Mouse (Mus musculus) CH12.LX (cell line): Measurements from ENCODE around the gene Adam15. TPM values are rescaled to one million over a fixed set of nuclear protein-coding genes. Genes with fewer than 3 reads are reported as not detected.

Source experiments
- DNase-seq: peaks from one replicate; pipeline ENCODE4 v3.0.0-alpha.2; 2013; ENCODE audit errors: extremely low read depth
- H3K27ac ChIP-seq: 2 replicates; pipeline ENCODE4 v1.5.1; 2012; ENCODE audit warnings: low read depth, mild to moderate bottlenecking, control low read depth, moderate library complexity; ENCODE audit not compliant: insufficient read depth
- H3K27me3 ChIP-seq: replicated peaks from 2 replicates; pipeline ENCODE3; 2012; ENCODE audit warnings: inconsistent platforms
- H3K36me3 ChIP-seq, 2 experiments: replicated peaks in 1 of 2; 2 replicates each; pipeline versions ENCODE3 to v1.6.1; 2012; ENCODE audit warnings: inconsistent platforms in 1 of 2, low read length in 1 of 2, mild to moderate bottlenecking in 1 of 2, mixed read lengths in 1 of 2, moderate library complexity in 1 of 2; ENCODE audit not compliant: control insufficient read depth in 1 of 2, insufficient read depth in 1 of 2
- H3K4me1 ChIP-seq, 2 experiments: 2 replicates each; pipeline ENCODE4 v1.6.1; 2012; ENCODE audit warnings: inconsistent platforms in 1 of 2, moderate library complexity in 1 of 2; ENCODE audit not compliant: insufficient read depth in 2 of 2, control insufficient read depth in 1 of 2
- H3K4me2 ChIP-seq: 2 replicates; pipeline ENCODE4 v1.6.1; 2012; ENCODE audit warnings: low read depth, mild to moderate bottlenecking, control low read depth; ENCODE audit not compliant: poor library complexity, insufficient read depth, severe bottlenecking
- H3K4me3 ChIP-seq, 3 experiments: fragments of 150-350 bp in 1 of 3; sonication (generic) in 1 of 3; replicated peaks in 1 of 3; 2 replicates each; pipeline versions ENCODE3 to v1.5.1; 2011 to 2012; ENCODE audit warnings: low read depth in 2 of 3, low read length in 2 of 3, mild to moderate bottlenecking in 2 of 3, moderate library complexity in 2 of 3, control low read depth in 1 of 3, improper control_type of control experiment in 1 of 3, inconsistent platforms in 1 of 3, mixed read lengths in 1 of 3; ENCODE audit not compliant: poor library complexity in 1 of 3
- H3K79me2 ChIP-seq: replicated peaks from 2 replicates; pipeline ENCODE4 v1.6.1; 2012; ENCODE audit warnings: mild to moderate bottlenecking, moderate library complexity; ENCODE audit not compliant: control insufficient read depth, poor library complexity, insufficient read depth, severe bottlenecking; ENCODE audit errors: extremely low read depth
- H3K9ac ChIP-seq: 2 replicates; pipeline ENCODE4 v1.6.1; 2012; ENCODE audit warnings: low read depth, mild to moderate bottlenecking, control low read depth, moderate library complexity; ENCODE audit not compliant: insufficient read depth
- H3K9me3 ChIP-seq: replicated peaks from 2 replicates; pipeline ENCODE3; 2012; ENCODE audit warnings: low read length, inconsistent platforms, mixed read lengths
- BHLHE40 ChIP-seq: IDR thresholded peaks from 2 replicates; pipeline ENCODE4 v1.6.1; 2011; ENCODE audit warnings: mild to moderate bottlenecking, low read depth, low read length, improper control_type of control experiment
- CTCF ChIP-seq, 2 experiments: IDR thresholded peaks in 1 of 2; conservative IDR thresholded peaks in 1 of 2; 2 replicates each; pipeline ENCODE4 v1.5.1; 2011 to 2012; ENCODE audit warnings: low read depth in 2 of 2, low read length in 2 of 2, improper control_type of control experiment in 1 of 2, inconsistent platforms in 1 of 2, mild to moderate bottlenecking in 1 of 2, moderate library complexity in 1 of 2
- ELF1 ChIP-seq: IDR thresholded peaks from 2 replicates; pipeline ENCODE4 v1.6.1; 2014; ENCODE audit warnings: low read depth, mild to moderate bottlenecking, inconsistent platforms, low read length, improper control_type of control experiment
- EP300 ChIP-seq: IDR thresholded peaks from 2 replicates; pipeline ENCODE4 v1.6.1; 2011; ENCODE audit warnings: low read length, improper control_type of control experiment
- ETS1 ChIP-seq: conservative IDR thresholded peaks from 2 replicates; pipeline ENCODE4 v1.6.1; 2012; ENCODE audit warnings: low read depth, mild to moderate bottlenecking, inconsistent platforms, low read length, improper control_type of control experiment, moderate library complexity
- GABPA ChIP-seq: IDR thresholded peaks from 2 replicates; pipeline ENCODE4 v1.6.1; 2012; ENCODE audit warnings: low read depth, low read length, improper control_type of control experiment, inconsistent platforms; ENCODE audit not compliant: insufficient replicate concordance
- HCFC1 ChIP-seq: IDR thresholded peaks from 2 replicates; pipeline ENCODE4 v1.6.1; 2012; ENCODE audit warnings: low read depth, mild to moderate bottlenecking, inconsistent platforms, low read length, improper control_type of control experiment
- IRF4 ChIP-seq: IDR thresholded peaks from 2 replicates; pipeline ENCODE4 v1.6.1; 2014; ENCODE audit warnings: low read depth, mild to moderate bottlenecking, inconsistent platforms, low read length, improper control_type of control experiment
- JUN ChIP-seq: IDR thresholded peaks from 2 replicates; pipeline ENCODE4 v1.6.1; 2011; ENCODE audit warnings: low read depth, mild to moderate bottlenecking, low read length, improper control_type of control experiment, moderate library complexity; ENCODE audit not compliant: insufficient read depth
- JUND ChIP-seq: conservative IDR thresholded peaks from 2 replicates; pipeline ENCODE4 v1.6.1; 2011; ENCODE audit warnings: low read depth, low read length, improper control_type of control experiment
- KAT2A ChIP-seq: IDR thresholded peaks from 2 replicates; pipeline ENCODE4 v1.6.1; 2012; ENCODE audit warnings: low read length, improper control_type of control experiment, inconsistent platforms; ENCODE audit not compliant: insufficient replicate concordance
- MAFK ChIP-seq: IDR thresholded peaks from 2 replicates; pipeline ENCODE4 v1.6.1; 2011; ENCODE audit warnings: low read length, improper control_type of control experiment; ENCODE audit not compliant: insufficient replicate concordance
- MAZ ChIP-seq: IDR thresholded peaks from 2 replicates; pipeline ENCODE4 v1.6.1; 2012; ENCODE audit warnings: low read depth, mild to moderate bottlenecking, inconsistent platforms, low read length, improper control_type of control experiment, moderate library complexity
- MEF2A ChIP-seq: IDR thresholded peaks from 2 replicates; pipeline ENCODE4 v1.6.1; 2014; ENCODE audit warnings: low read depth, mild to moderate bottlenecking, inconsistent platforms, low read length, improper control_type of control experiment, borderline replicate concordance
- NELFE ChIP-seq: IDR thresholded peaks from 2 replicates; pipeline ENCODE4 v1.6.1; 2011; ENCODE audit warnings: low read depth, low read length, improper control_type of control experiment
- PAX5 ChIP-seq: IDR thresholded peaks from 2 replicates; pipeline ENCODE4 v1.6.1; 2012; ENCODE audit warnings: low read length, inconsistent platforms, mixed read lengths
- POLR2A ChIP-seq: IDR thresholded peaks from 2 replicates; pipeline ENCODE4 v1.6.1; 2011; ENCODE audit warnings: low read depth, mild to moderate bottlenecking, improper control_type of control experiment, low read length
- POLR2AphosphoS2 ChIP-seq: IDR thresholded peaks from 2 replicates; pipeline ENCODE4 v1.6.1; 2011; ENCODE audit warnings: low read depth, low read length, improper control_type of control experiment
- RAD21 ChIP-seq: IDR thresholded peaks from 2 replicates; pipeline ENCODE4 v1.6.1; 2011; ENCODE audit warnings: low read depth, mild to moderate bottlenecking, low read length, improper control_type of control experiment, moderate library complexity
- RCOR1 ChIP-seq: conservative IDR thresholded peaks from 2 replicates; pipeline ENCODE4 v1.6.1; 2012; ENCODE audit warnings: low read depth, mild to moderate bottlenecking, inconsistent platforms, low read length, improper control_type of control experiment
- SIN3A ChIP-seq: IDR thresholded peaks from 2 replicates; pipeline ENCODE4 v1.6.1; 2012; ENCODE audit warnings: low read length, improper control_type of control experiment, inconsistent platforms
- SMC3 ChIP-seq: IDR thresholded peaks from 2 replicates; pipeline ENCODE4 v1.6.1; 2011; ENCODE audit warnings: low read depth, low read length, improper control_type of control experiment
- TBP ChIP-seq: conservative IDR thresholded peaks from 2 replicates; pipeline ENCODE4 v1.6.1; 2011; ENCODE audit warnings: low read depth, low read length, improper control_type of control experiment
- TCF12 ChIP-seq: IDR thresholded peaks from 2 replicates; pipeline ENCODE4 v1.6.1; 2014; ENCODE audit warnings: low read depth, mild to moderate bottlenecking, inconsistent platforms, low read length, improper control_type of control experiment
- USF1 ChIP-seq: IDR thresholded peaks from 2 replicates; pipeline ENCODE4 v1.6.1; 2014; ENCODE audit warnings: low read depth, mild to moderate bottlenecking, inconsistent platforms, low read length, improper control_type of control experiment
- USF2 ChIP-seq: conservative IDR thresholded peaks from 2 replicates; pipeline ENCODE4 v1.6.1; 2011; ENCODE audit warnings: low read depth, low read length, improper control_type of control experiment
- ZC3H11A ChIP-seq: IDR thresholded peaks from 2 replicates; pipeline ENCODE4 v1.6.1; 2012; ENCODE audit warnings: low read depth, mild to moderate bottlenecking, inconsistent platforms, low read length, improper control_type of control experiment
- ZKSCAN1 ChIP-seq: IDR thresholded peaks from 2 replicates; pipeline ENCODE4 v1.6.1; 2012; ENCODE audit warnings: low read depth, inconsistent platforms, low read length, improper control_type of control experiment, borderline replicate concordance
- dilution Hi-C: fragments of 300-500 bp; cut with MboI; formaldehyde crosslinking; loops from 2 replicates; pipeline ENCODE4 v1.14.3; 2020; ENCODE audit warnings: low sequenced_read_pairs; ENCODE audit not compliant: extremely low pct_unique_long_range_greater_than_20kb, extremely low pct_ligation_motif_present
- in situ Hi-C: fragments of 300-500 bp; cut with MboI; formaldehyde crosslinking; loops from 3 replicates; pipeline ENCODE4 v1.14.3; 2019; ENCODE audit warnings: low sequenced_read_pairs, low pct_ligation_motif_present, low pct_unique_long_range_greater_than_20kb, mixed read lengths
- polyA plus RNA-seq: library from polyadenylated mRNA; unstranded; fragments of >175 nt; gene quantifications from 2 replicates; pipeline ENCODE4 v1.2.1, GENCODE M21; 2012; ENCODE audit warnings: low read depth; ENCODE audit not compliant: insufficient read length
- total RNA-seq, 2 experiments: library from RNA; depleted of rRNA; stranded (reverse); fragments of 300-350 nt in 1 of 2; fragments of >200 nt in 1 of 2; gene quantifications; 2 replicates each; pipeline ENCODE4 v1.2.3; 2012 to 2014

The Adam15 gene
- total and polyA plus RNA-seq, 3 experiments, result 5.8 to 39.1 (median 26.5) TPM

GRCm38 (mm10) chr3:89379388-89380131 is 29.8 kb upstream of the Adam15 start:
- H3K9ac ChIP-seq, result no peak overlapping the region
- peaks cover 49 to 82% of the 10 kb centered on the region in 2 experiments for H3K36me3 ChIP-seq
- H3K27me3 ChIP-seq, result no peaks in the 10 kb centered on the region
- no peak for TF ChIP-seq ETS1
- TF ChIP-seq TCF12, result peak; percentile 32; the same call in 1 of the 2 replicates
- TF ChIP-seq IRF4, result no peak
- peaks cover 22% of the 10 kb centered on the region for H3K79me2 ChIP-seq
- dilution Hi-C loops (no loop called here), in situ Hi-C loops (no loop called here)
- no peaks in the 10 kb centered on the region for H3K9me3 ChIP-seq
- peak overlapping the region; percentile 19; the same call in 1 of the 2 replicates for H3K27ac ChIP-seq
- H3K4me3 ChIP-seq, result peak overlapping the region in 1 of 3 experiments; percentile 0
- DNase-seq, result no peak
- no peak overlapping the region for H3K4me2 ChIP-seq
- H3K4me1 ChIP-seq, result peaks cover 29 to 74% of the 10 kb centered on the region in 2 experiments

- peak overlapping the region; percentile 32; the same call in 1 of the 2 replicates for H3K9ac ChIP-seq
- peak; percentile 72 for DNase-seq
- TF ChIP-seq PAX5 (no peak), SMC3 (peak; percentile 88), GABPA (no peak), KAT2A (no peak), EP300 (peak; percentile 84), CTCF (conservative IDR thresholded peaks at IDR 0.05 in 1 of 2, IDR thresholded peaks at IDR 0.05 in 1 of 2; ENCODE audit: low read depth in 2 of 2, low read length in 2 of 2) (peak; percentile 65 to 85; a peak in 3 of 4 replicates), NELFE (peak; percentile 62; the same call in 1 of the 2 replicates), ETS1 (peak; percentile 48), MEF2A (peak; percentile 67), JUN (no peak), HCFC1 (no peak), MAFK (no peak), BHLHE40 (no peak; the same call in 1 of the 2 replicates), MAZ (peak; percentile 98), JUND (no peak), ELF1 (peak; percentile 71), ZKSCAN1 (no peak), POLR2A (peak; percentile 43), SIN3A (0 out of 2 replicates have a peak, but pooled peaks have one; percentile 33), IRF4 (peak; percentile 95), RAD21 (peak; percentile 68), RCOR1 (peak; percentile 72; the same call in 1 of the 2 replicates), TBP (no peak), ZC3H11A (0 out of 2 replicates have a peak, but pooled peaks have one; percentile 8), USF1 (no peak), TCF12 (peak; percentile 40; the same call in 1 of the 2 replicates), POLR2AphosphoS2 (no peak), USF2 (no peak)
Measured at GRCm38 (mm10) chr3:89378394-89379067, 28.7 kb upstream of the Adam15 start.

More at GRCm38 (mm10) chr3:89378394-89379067, 28.7 kb upstream of the Adam15 start:
- no peaks in the 10 kb centered on the region for H3K9me3 ChIP-seq
- peaks cover 41 to 71% of the 10 kb centered on the region in 2 experiments for H3K36me3 ChIP-seq
- peak overlapping the region; percentile 65 for H3K4me2 ChIP-seq
- no peaks in the 10 kb centered on the region for H3K27me3 ChIP-seq
- H3K4me3 ChIP-seq, result peak overlapping the region in 2 of 3 experiments; percentile 29 to 40
- dilution Hi-C loops, result no loop called here
- H3K79me2 ChIP-seq, result peaks cover 12% of the 10 kb centered on the region
- peaks cover 19 to 68% of the 10 kb centered on the region in 2 experiments for H3K4me1 ChIP-seq
- in situ Hi-C loops, result no loop called here
- peak overlapping the region; percentile 74 for H3K27ac ChIP-seq
